Mouse (Mus musculus) induced T-regulatory cell, adult 2 months (primary cell): ENCODE results near the gene Gm8180.
"Not testable (repeated sequence)": the region's sequence is repeated elsewhere in the genome, so short reads cannot be mapped to it uniquely, and the experiment has no call there.

ENCODE experiments used
- DNase-seq: peaks from one replicate; pipeline ENCODE4 v3.0.0-alpha.2; 2012; ENCODE audit warnings: low read depth

The Gm8180 gene

DNA sequence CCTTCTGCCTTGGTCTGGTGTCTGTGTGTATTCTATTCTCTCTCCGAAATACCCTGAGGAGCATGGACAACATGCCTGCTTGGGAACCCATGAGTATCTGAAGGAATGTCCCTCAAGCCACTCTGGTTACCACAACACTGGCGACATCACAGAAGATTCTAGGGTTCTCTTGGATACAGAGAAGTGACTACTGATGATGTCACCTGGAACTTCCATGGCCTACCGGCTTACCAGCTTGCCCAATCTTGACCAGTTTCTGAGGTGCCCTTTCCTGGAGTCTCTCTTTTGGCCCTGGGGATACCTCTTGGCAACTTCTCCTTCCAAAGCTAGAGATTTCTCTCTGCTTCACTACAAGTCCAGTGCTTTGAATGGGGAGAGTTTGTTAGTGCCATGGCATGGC, at the start of gene Gm8180:
Gene Gm8180 (minus strand): TSS at position 101 of the 400 bp plus-strand sequence.
- not testable (repeated sequence) for DNase-seq

- not testable (repeated sequence) for DNase-seq
Measured at GRCm38 (mm10) chr14:43830385-43830784, 45.8 kb upstream of the Gm8180 start.

DNA sequence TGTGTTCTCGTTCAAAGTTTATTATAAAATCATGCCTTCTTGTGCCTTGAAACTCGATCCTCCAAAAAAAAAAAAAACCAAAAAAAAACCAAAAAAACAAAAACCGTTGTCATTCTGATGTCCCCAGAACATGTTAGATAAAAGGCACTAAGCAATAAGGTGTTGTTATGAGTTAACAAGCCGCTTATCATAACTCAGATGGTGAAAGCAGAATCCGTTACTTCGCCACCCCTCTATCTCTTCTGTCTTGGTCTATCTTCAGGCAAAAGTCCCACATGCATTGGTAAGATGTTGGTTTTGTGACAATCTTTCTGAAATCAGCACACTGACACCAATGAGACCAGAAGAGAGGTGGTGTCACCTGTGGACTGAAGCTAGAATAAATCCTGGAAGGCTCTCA, 39.6 kb upstream of the Gm8180 start:
- DNase-seq, result not testable (repeated sequence)

- DNase-seq, result not testable (repeated sequence)
Measured at GRCm38 (mm10) chr14:43821869-43822268, 37.3 kb upstream of the Gm8180 start.

DNA sequence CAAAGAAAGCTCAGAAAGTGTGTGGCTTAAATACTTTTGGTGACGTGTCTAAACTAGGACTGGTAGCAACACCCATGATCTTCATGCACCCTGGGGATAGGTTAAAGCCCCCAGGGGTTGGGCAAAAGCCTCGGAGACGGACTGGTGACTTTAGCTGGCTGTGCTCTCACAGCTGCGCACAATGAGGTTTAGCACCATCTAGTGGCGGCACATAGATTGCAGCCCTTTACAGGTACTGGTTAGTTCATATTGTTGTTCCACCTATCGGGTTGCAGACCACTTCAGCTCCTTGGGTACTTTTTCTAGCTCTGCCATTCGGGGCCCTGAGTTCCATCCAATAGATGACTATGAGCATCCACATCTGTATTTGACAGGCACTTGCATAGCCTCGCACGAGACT, 27.9 kb upstream of the Gm8180 start:
- DNase-seq, result peak; percentile 28

DNA sequence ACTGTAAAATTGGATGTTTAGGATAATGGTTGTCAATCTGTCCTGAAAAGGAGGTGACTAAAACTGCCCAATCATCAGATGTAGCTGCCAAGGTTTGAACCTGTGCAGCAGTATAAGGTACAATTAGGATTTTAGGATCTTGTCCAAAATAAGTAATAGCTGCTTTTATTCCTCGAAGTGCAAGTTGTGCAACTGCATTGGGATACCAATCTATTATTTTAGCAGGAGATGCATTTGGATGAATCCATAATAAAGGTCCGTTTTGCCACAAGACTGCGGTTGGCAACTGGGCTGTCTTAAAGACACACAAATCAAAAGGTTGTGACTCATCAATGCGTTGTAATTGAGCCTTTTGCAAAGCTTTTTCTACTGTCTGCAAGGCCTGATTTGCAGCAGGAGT, 23.6 kb upstream of the Gm8180 start:
- not testable (repeated sequence) for DNase-seq

GRCm38 (mm10) chr14:43804435-43804834, 19.9 kb upstream of the Gm8180 start:
- DNase-seq, result not testable (repeated sequence)

DNA sequence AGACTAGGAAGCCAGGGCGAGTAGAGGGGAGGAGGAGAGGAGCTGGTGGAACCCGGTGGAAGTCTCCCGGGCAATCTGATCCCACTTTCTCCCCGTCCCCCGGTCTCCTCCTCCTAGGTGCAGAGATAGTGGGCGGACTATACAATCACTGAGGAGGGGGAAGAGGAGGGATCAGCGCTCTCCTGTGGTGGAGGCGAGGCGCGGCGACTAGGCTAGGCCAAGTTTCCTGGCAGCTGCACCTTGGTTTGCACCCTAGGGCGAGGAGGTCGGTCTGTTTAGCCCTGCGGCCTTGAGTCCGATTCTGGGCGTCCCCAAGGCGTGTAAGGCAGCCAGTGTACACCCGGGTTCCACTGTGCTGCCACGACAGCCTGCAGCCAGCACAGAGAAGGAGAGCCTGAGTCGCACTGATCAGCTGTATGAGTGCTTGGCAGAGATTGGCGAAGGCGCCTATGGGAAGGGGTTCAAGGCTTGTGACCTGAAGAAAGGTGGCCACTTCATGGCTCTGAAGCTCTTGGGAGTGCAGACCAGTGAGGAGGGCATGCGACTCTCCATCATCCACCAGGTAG, 12.4 kb upstream of the Gm8180 start:
- DNase-seq, result not testable (repeated sequence)

- DNase-seq, result no peak
Measured at GRCm38 (mm10) chr14:43796069-43796904, 11.7 kb upstream of the Gm8180 start.

DNA sequence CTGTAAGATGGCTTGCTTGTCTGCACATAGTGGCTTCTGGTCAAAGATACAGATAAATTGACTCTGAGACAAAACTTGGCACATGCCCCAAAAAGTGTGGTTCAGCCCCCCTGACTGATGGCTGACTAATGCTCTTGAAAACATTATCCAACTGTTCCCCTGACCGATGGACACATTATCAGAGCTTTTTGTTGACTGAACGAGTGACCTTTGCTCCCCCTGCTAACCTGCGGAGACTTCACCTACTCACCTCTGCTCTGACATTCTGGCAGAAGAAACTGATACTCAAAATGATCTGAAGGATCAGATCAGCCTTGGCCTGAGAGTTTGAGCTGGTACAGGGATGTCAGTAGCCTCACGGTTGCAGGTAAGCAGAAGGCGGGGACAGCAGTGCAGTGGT, 9.3 kb upstream of the Gm8180 start:
- DNase-seq, result not testable (repeated sequence)

GRCm38 (mm10) chr14:43747566-43747965, 37.0 kb downstream of the Gm8180 start, which contains the start of gene Gm6526:
Gene Gm6526, plus strand, starts transcription at chr14:43747866.
- not testable (repeated sequence) for DNase-seq
